In genomic region chr11:94872921-94873320, GRCm38 (mm10) we compare ENCODE assay signal across 8 mouse cellular contexts.
DNase-seq lines count a peak whose midpoint lies in the region; ATAC-seq and TF ChIP-seq lines count a peak whose summit lies in the region.

No protein-coding gene starts in this region.

- TF ChIP-seq POLR2A in cortical plate, adult 2 months (IDR thresholded peaks at IDR 0.05; ENCODE audit: extremely low read depth, insufficient read depth, low read length) = no peak

- peaks cover 62% of the 10 kb centered on the region for H3K27me3 ChIP-seq in E14TG2a.4 (ENCODE audit: insufficient read depth, low read length)
- H3K27me3 ChIP-seq in hindbrain, embryonic 16.5 days (replicated peaks; ENCODE audit: control insufficient read depth, insufficient read depth, low read length) = peaks cover 5% of the 10 kb centered on the region
- peaks cover 12% of the 10 kb centered on the region; the same call in 1 of the 2 replicates for H3K27me3 ChIP-seq in limb, embryonic 12.5 days
- H3K27me3 ChIP-seq in midbrain, embryonic 15.5 days (replicated peaks) = 0 out of 2 replicates have a peak, but pooled peaks cover 16% of the 10 kb centered on the region
- no peaks in the 10 kb centered on the region for H3K27me3 ChIP-seq in stomach, embryonic 16.5 days (ENCODE audit: control insufficient read depth, insufficient read depth, low read length)

- 2% methylated on average over 19 of the region's 19 CpGs for WGBS in hindbrain, embryonic 16.5 days
- 1% methylated on average over 19 of the region's 19 CpGs for WGBS in limb, embryonic 12.5 days
- 1% methylated on average over 19 of the region's 19 CpGs for WGBS in midbrain, embryonic 15.5 days
- WGBS in stomach, embryonic 16.5 days = under 1% methylated on average over 19 of the region's 19 CpGs

- no peaks in the 10 kb centered on the region for H3K9me3 ChIP-seq in E14TG2a.4 (ENCODE audit: low read length)
- H3K9me3 ChIP-seq in hindbrain, embryonic 16.5 days (ENCODE audit: control insufficient read depth, low read length) = no peaks in the 10 kb centered on the region
- no peaks in the 10 kb centered on the region for H3K9me3 ChIP-seq in limb, embryonic 12.5 days
- H3K9me3 ChIP-seq in midbrain, embryonic 15.5 days = no peaks in the 10 kb centered on the region
- H3K9me3 ChIP-seq in stomach, embryonic 16.5 days (replicated peaks; ENCODE audit: control insufficient read depth, low read length) = no peaks in the 10 kb centered on the region

- H3K27ac ChIP-seq in cortical plate, adult 2 months (ENCODE audit: insufficient read depth, low read length) = no peak overlapping the region
- 0 out of 2 replicates have a peak overlapping the region, but pooled peaks have one; percentile 24 for H3K27ac ChIP-seq in hindbrain, embryonic 16.5 days (ENCODE audit: low read depth, low read length)
- peak overlapping the region; percentile 83 for H3K27ac ChIP-seq in limb, embryonic 12.5 days
- no peak overlapping the region for H3K27ac ChIP-seq in midbrain, embryonic 15.5 days
- H3K27ac ChIP-seq in stomach, embryonic 16.5 days (ENCODE audit: low read length) = peak overlapping the region; percentile 97

- H3K4me2 ChIP-seq in hindbrain, embryonic 16.5 days (ENCODE audit: low read length) = peak overlapping the region; percentile 84
- peak overlapping the region; percentile 58 for H3K4me2 ChIP-seq in limb, embryonic 12.5 days
- H3K4me2 ChIP-seq in midbrain, embryonic 15.5 days = peak overlapping the region; percentile 75
- peak overlapping the region; percentile 54 for H3K4me2 ChIP-seq in stomach, embryonic 16.5 days (ENCODE audit: low read depth, low read length)

- DNase-seq in gastrocnemius, postnatal 14 days = peak; percentile 90

- peak overlapping the region; percentile 41 for H3K4me3 ChIP-seq in E14TG2a.4 (replicated peaks; ENCODE audit: low read length)
- peak overlapping the region; percentile 2; the same call in 1 of the 2 replicates for H3K4me3 ChIP-seq in cortical plate, adult 2 months (ENCODE audit: insufficient read depth, low read length)
- H3K4me3 ChIP-seq in hindbrain, embryonic 16.5 days (ENCODE audit: low read length) = peak overlapping the region; percentile 42
- H3K4me3 ChIP-seq in limb, embryonic 12.5 days (replicated peaks) = peak overlapping the region; percentile 24
- H3K4me3 ChIP-seq in midbrain, embryonic 15.5 days = peak overlapping the region; percentile 34
- H3K4me3 ChIP-seq in stomach, embryonic 16.5 days (replicated peaks; ENCODE audit: low read length) = peak overlapping the region; percentile 33

- peaks cover 25% of the 10 kb centered on the region for H3K4me1 ChIP-seq in E14TG2a.4 (replicated peaks; ENCODE audit: low read depth, low read length)
- H3K4me1 ChIP-seq in cortical plate, adult 2 months (ENCODE audit: control insufficient read depth, insufficient read depth, low read length) = peaks cover 2% of the 10 kb centered on the region
- peaks cover 12% of the 10 kb centered on the region for H3K4me1 ChIP-seq in hindbrain, embryonic 16.5 days (ENCODE audit: control insufficient read depth, insufficient read depth, low read depth, low read length)
- H3K4me1 ChIP-seq in limb, embryonic 12.5 days (replicated peaks) = peaks cover 49% of the 10 kb centered on the region
- peaks cover 9% of the 10 kb centered on the region for H3K4me1 ChIP-seq in midbrain, embryonic 15.5 days
- peaks cover 17% of the 10 kb centered on the region for H3K4me1 ChIP-seq in stomach, embryonic 16.5 days (ENCODE audit: control insufficient read depth, insufficient read depth, low read length)

- peak overlapping the region; percentile 57 for H3K9ac ChIP-seq in hindbrain, embryonic 16.5 days (ENCODE audit: low read depth, low read length)
- peak overlapping the region; percentile 50 for H3K9ac ChIP-seq in limb, embryonic 12.5 days (replicated peaks)
- no peak overlapping the region for H3K9ac ChIP-seq in midbrain, embryonic 15.5 days
- H3K9ac ChIP-seq in stomach, embryonic 16.5 days (ENCODE audit: low read length) = peak overlapping the region; percentile 73

- no peaks in the 10 kb centered on the region for H3K36me3 ChIP-seq in E14TG2a.4 (ENCODE audit: insufficient read depth, low read length)
- no peaks in the 10 kb centered on the region for H3K36me3 ChIP-seq in hindbrain, embryonic 16.5 days (ENCODE audit: control insufficient read depth, insufficient read depth, low read length)
- H3K36me3 ChIP-seq in limb, embryonic 12.5 days = no peaks in the 10 kb centered on the region
- no peaks in the 10 kb centered on the region for H3K36me3 ChIP-seq in midbrain, embryonic 15.5 days (replicated peaks)
- no peaks in the 10 kb centered on the region for H3K36me3 ChIP-seq in stomach, embryonic 16.5 days (ENCODE audit: control insufficient read depth, insufficient read depth, low read length)

- intact Hi-C loops in gastrocnemius, postnatal 14 days (cut with DNase I; ENCODE audit: low total_unique reads) = no loop called here

- ATAC-seq in hindbrain, embryonic 16.5 days = peak; percentile 92
- peak; percentile 40 for ATAC-seq in limb, embryonic 12.5 days (ENCODE audit: insufficient number of reproducible peaks, insufficient read depth, low FRiP score, low TSS enrichment, low read depth)
- ATAC-seq in midbrain, embryonic 15.5 days (replicated peaks) = peak; percentile 65; the same call in 1 of the 2 replicates
- peak; percentile 87 for ATAC-seq in stomach, embryonic 16.5 days (ENCODE audit: insufficient read depth, low FRiP score)
- ATAC-seq in granulocyte monocyte progenitor cell, adult 5-6 weeks (replicated peaks; ENCODE audit: poor library complexity, severe bottlenecking) = no peak

- no peak for TF ChIP-seq CTCF in E14TG2a.4 (conservative IDR thresholded peaks at IDR 0.05; ENCODE audit: low read length)
- no peak for TF ChIP-seq CTCF in cortical plate, adult 2 months (IDR thresholded peaks at IDR 0.05; ENCODE audit: extremely low read depth, insufficient read depth, low read length)

Comparison
In these comparisons a context has a peak if more than half of its experiments do, and no peak if none do; other contexts are left out.
1. H3K27ac ChIP-seq: peak in hindbrain, embryonic 16.5 days (single experiment), limb, embryonic 12.5 days (single experiment) and stomach, embryonic 16.5 days (single experiment); none in cortical plate, adult 2 months (single experiment) and midbrain, embryonic 15.5 days (single experiment).
2. Peak in every context shown above with its lines, with median percentiles within 50 percentile points of each other: H3K4me3 ChIP-seq and H3K4me2 ChIP-seq.